Mouse (Mus musculus) megakaryocyte, embryonic 14.5 days (primary cell): ENCODE results near the gene Rarres2. TPM values are rescaled to one million over a fixed set of nuclear protein-coding genes. Genes with fewer than 3 reads are reported as not detected.
"Not testable (repeated sequence)": the region's sequence is repeated elsewhere in the genome, so short reads cannot be mapped to it uniquely, and the experiment has no call there.

Source experiments
- H3K27me3 ChIP-seq: replicated peaks from 2 replicates; pipeline ENCODE3; 2012; ENCODE audit warnings: inconsistent platforms
- H3K36me3 ChIP-seq: replicated peaks from 2 replicates; pipeline ENCODE3; 2012; ENCODE audit warnings: low read length, inconsistent platforms, mixed read lengths
- H3K4me1 ChIP-seq: 2 replicates; pipeline ENCODE4 v1.6.1; 2012; ENCODE audit warnings: inconsistent platforms
- H3K4me3 ChIP-seq: replicated peaks from 2 replicates; pipeline ENCODE3; 2012; ENCODE audit warnings: moderate library complexity, mild to moderate bottlenecking, inconsistent platforms
- H3K9me3 ChIP-seq: 2 replicates; pipeline ENCODE4 v1.6.1; 2012; ENCODE audit warnings: inconsistent platforms
- FLI1 ChIP-seq: IDR thresholded peaks from 2 replicates; pipeline ENCODE4 v1.6.1; 2012; ENCODE audit warnings: low read length, inconsistent platforms, mixed read lengths
- GATA1 ChIP-seq: IDR thresholded peaks from 3 replicates; pipeline ENCODE4 v1.6.1; 2012; ENCODE audit warnings: mixed read lengths, low read length, inconsistent platforms, borderline replicate concordance
- polyA plus RNA-seq: library from polyadenylated mRNA; stranded (reverse); fragments of >175 nt; gene quantifications from 2 replicates; pipeline ENCODE4 v1.2.3, GENCODE M21; 2012; ENCODE audit warnings: low replicate concordance; ENCODE audit not compliant: insufficient read depth

Gene Rarres2
- polyA plus RNA-seq, 1 experiment, result not detected

GRCm38 (mm10) chr6:48530862-48531261 is 41.7 kb downstream of the Rarres2 start:
- no peak overlapping the region for H3K4me3 ChIP-seq
- no peaks in the 10 kb centered on the region for H3K9me3 ChIP-seq
- TF ChIP-seq FLI1 (no peak), GATA1 (no peak)
- H3K36me3 ChIP-seq, result peaks cover 32% of the 10 kb centered on the region
- peaks cover 88% of the 10 kb centered on the region for H3K27me3 ChIP-seq
- peaks cover 29% of the 10 kb centered on the region for H3K4me1 ChIP-seq

GRCm38 (mm10) chr6:48529871-48530440 is 42.6 kb downstream of the Rarres2 start:
- H3K4me3 ChIP-seq, result no peak overlapping the region
- H3K36me3 ChIP-seq, result peaks cover 32% of the 10 kb centered on the region
- H3K9me3 ChIP-seq, result no peaks in the 10 kb centered on the region
- H3K27me3 ChIP-seq, result peaks cover 79% of the 10 kb centered on the region
- TF ChIP-seq GATA1 (no peak), FLI1 (no peak)
- peaks cover 29% of the 10 kb centered on the region for H3K4me1 ChIP-seq

- no peak overlapping the region for H3K4me3 ChIP-seq
- H3K36me3 ChIP-seq, result peaks cover 32% of the 10 kb centered on the region
- no peaks in the 10 kb centered on the region for H3K9me3 ChIP-seq
- peaks cover 73% of the 10 kb centered on the region for H3K27me3 ChIP-seq
- H3K4me1 ChIP-seq, result peaks cover 29% of the 10 kb centered on the region
- TF ChIP-seq GATA1 (no peak), FLI1 (no peak)
Observed at GRCm38 (mm10) chr6:48529261-48529660, 43.3 kb downstream of the Rarres2 start.

GRCm38 (mm10) chr6:48527901-48528300 is 44.7 kb downstream of the Rarres2 start:
- H3K36me3 ChIP-seq, result peaks cover 31% of the 10 kb centered on the region
- no peak for TF ChIP-seq FLI1
- TF ChIP-seq GATA1, result no peak
- H3K4me3 ChIP-seq, result no peak overlapping the region

GRCm38 (mm10) chr6:48524882-48525281 is 47.7 kb downstream of the Rarres2 start:
- not testable (repeated sequence) for H3K4me1 ChIP-seq, H3K4me3 ChIP-seq, H3K9me3 ChIP-seq
- H3K36me3 ChIP-seq, result peaks cover 19% of the 10 kb centered on the region
- H3K27me3 ChIP-seq, result peaks cover 31% of the 10 kb centered on the region

More at GRCm38 (mm10) chr6:48527901-48528300, 44.7 kb downstream of the Rarres2 start:
- peaks cover 60% of the 10 kb centered on the region for H3K27me3 ChIP-seq
- H3K4me1 ChIP-seq, result peaks cover 29% of the 10 kb centered on the region
- no peaks in the 10 kb centered on the region for H3K9me3 ChIP-seq

Other genes starting within 250 kb of the Rarres2 start
- 0.88 and 1.0 TPM in 2 replicates for gene Krba1, start 177.2 kb downstream of the Rarres2 start, polyA plus RNA-seq
- gene Zfp467, start 127.0 kb downstream of the Rarres2 start, polyA plus RNA-seq, result 1.2 and 13.4 TPM in 2 replicates
- gene Sspo, start 124.6 kb downstream of the Rarres2 start, polyA plus RNA-seq, result not detected in 2 replicates
- 2.1 TPM in 1 of 2 replicates, not detected in the other for gene Atp6v0e2, start 35.2 kb downstream of the Rarres2 start, polyA plus RNA-seq
- gene Lrrc61, start 18.0 kb downstream of the Rarres2 start, polyA plus RNA-seq, result 9.9 and 12.4 TPM in 2 replicates
- not detected in 2 replicates for gene Gm45021, start 16.8 kb upstream of the Rarres2 start, polyA plus RNA-seq
- gene Repin1, start 21.1 kb upstream of the Rarres2 start, polyA plus RNA-seq, result 72.0 and 191 TPM in 2 replicates
- gene Gm44965, start 21.2 kb upstream of the Rarres2 start, polyA plus RNA-seq, result not detected in 2 replicates
- gene Zfp775, start 29.3 kb upstream of the Rarres2 start, polyA plus RNA-seq, result 4.2 and 5.8 TPM in 2 replicates
- gene AI854703, start 54.0 kb upstream of the Rarres2 start, polyA plus RNA-seq, result 2.0 and 7.4 TPM in 2 replicates
- 0.31 TPM in 1 of 2 replicates, not detected in the other for gene Gimap8, start 74.4 kb upstream of the Rarres2 start, polyA plus RNA-seq
- 2.5 TPM in 1 of 2 replicates, not detected in the other for gene Gimap9, start 103.3 kb upstream of the Rarres2 start, polyA plus RNA-seq
- 0.32 TPM in 1 of 2 replicates, not detected in the other for gene Gimap4, start 111.8 kb upstream of the Rarres2 start, polyA plus RNA-seq
- gene Gimap6, start 135.4 kb upstream of the Rarres2 start, polyA plus RNA-seq, result 1.2 and 5.9 TPM in 2 replicates
- not detected in 2 replicates for gene Gm28053, start 145.8 kb upstream of the Rarres2 start, polyA plus RNA-seq
- gene Gimap7, start 145.8 kb upstream of the Rarres2 start, polyA plus RNA-seq, result not detected in 2 replicates
- 18.4 and 38.1 TPM in 2 replicates for gene Gimap1, start 166.3 kb upstream of the Rarres2 start, polyA plus RNA-seq
- 12.5 and 21.4 TPM in 2 replicates for gene Gimap5, start 173.4 kb upstream of the Rarres2 start, polyA plus RNA-seq
- gene Gimap3, start 198.1 kb upstream of the Rarres2 start, polyA plus RNA-seq, result 2.3 TPM in 1 of 2 replicates, not detected in the other